Mouse (Mus musculus): ENCODE results near the gene Creb5. TPM values are rescaled to one million over a fixed set of nuclear protein-coding genes. Genes with fewer than 3 reads are reported as not detected.

Creb5 gene
- total RNA-seq, 4 experiments from 2014 or later, result 4.2 to 7.4 (median 5.0) TPM

GRCm38 (mm10) chr6:53429368-53429767 is 142.3 kb downstream of the Creb5 start:
- no peak for DNase-seq (ENCODE audit: low spot score in 2 of 2)

- no peak for DNase-seq (ENCODE audit: low spot score in 2 of 2)
Measured at GRCm38 (mm10) chr6:53429891-53430290, 142.8 kb downstream of the Creb5 start.

GRCm38 (mm10) chr6:53445862-53446460 is 158.9 kb downstream of the Creb5 start:
- no peak for DNase-seq (ENCODE audit: low spot score in 2 of 2)

- DNase-seq (ENCODE audit: low spot score in 2 of 2), result no peak
Measured at GRCm38 (mm10) chr6:53447479-53447878, 160.4 kb downstream of the Creb5 start.

GRCm38 (mm10) chr6:53448317-53448870 is 161.3 kb downstream of the Creb5 start:
- no peak for DNase-seq (ENCODE audit: low spot score in 2 of 2)

- no peak for DNase-seq (ENCODE audit: low spot score in 2 of 2)
Measured at GRCm38 (mm10) chr6:53449437-53450173, 162.5 kb downstream of the Creb5 start.

- peak; percentile 31 to 42 for DNase-seq (ENCODE audit: low spot score in 2 of 2)
Measured at GRCm38 (mm10) chr6:53450494-53450893, 163.4 kb downstream of the Creb5 start.

GRCm38 (mm10) chr6:53452240-53452639 is 165.2 kb downstream of the Creb5 start:
- no peak for DNase-seq (ENCODE audit: low spot score in 2 of 2)

- no peak for DNase-seq (ENCODE audit: low spot score in 2 of 2)
Measured at GRCm38 (mm10) chr6:53455442-53455841, 168.4 kb downstream of the Creb5 start.

- DNase-seq (ENCODE audit: low spot score in 2 of 2), result no peak
Measured at GRCm38 (mm10) chr6:53456111-53456510, 169.0 kb downstream of the Creb5 start.

GRCm38 (mm10) chr6:53459995-53460747 is 173.1 kb downstream of the Creb5 start:
- DNase-seq (ENCODE audit: low spot score in 2 of 2), result no peak

GRCm38 (mm10) chr6:53461056-53461455 is 174.0 kb downstream of the Creb5 start:
- no peak for DNase-seq (ENCODE audit: low spot score in 2 of 2)

GRCm38 (mm10) chr6:53461775-53462770 is 175.0 kb downstream of the Creb5 start:
- no peak for DNase-seq (ENCODE audit: low spot score in 2 of 2)

- no peak for DNase-seq (ENCODE audit: low spot score in 2 of 2)
Measured at GRCm38 (mm10) chr6:53462802-53463201, 175.7 kb downstream of the Creb5 start.

- no peak for DNase-seq (ENCODE audit: low spot score in 2 of 2)
Measured at GRCm38 (mm10) chr6:53463261-53463813, 176.3 kb downstream of the Creb5 start.

GRCm38 (mm10) chr6:53469204-53469603 is 182.1 kb downstream of the Creb5 start:
- no peak for DNase-seq (ENCODE audit: low spot score in 2 of 2)

- DNase-seq (ENCODE audit: low spot score in 2 of 2), result no peak
Measured at GRCm38 (mm10) chr6:53469703-53470102, 182.6 kb downstream of the Creb5 start.

- DNase-seq (ENCODE audit: low spot score in 2 of 2), result no peak
Measured at GRCm38 (mm10) chr6:53470559-53470958, 183.5 kb downstream of the Creb5 start.

- DNase-seq (ENCODE audit: low spot score in 2 of 2), result no peak
Measured at GRCm38 (mm10) chr6:53470999-53471591, 184.0 kb downstream of the Creb5 start.

GRCm38 (mm10) chr6:53472751-53473150 is 185.7 kb downstream of the Creb5 start:
- no peak for DNase-seq (ENCODE audit: low spot score in 2 of 2)

All from layer of hippocampus, adult 8-10 months (tissue).